Mouse (Mus musculus): ENCODE results near the gene Akr1b3.

- TF ChIP-seq GATA1 (IDR thresholded peaks at IDR 0.05; ENCODE audit: low read depth, low read length), result no peak
- TF ChIP-seq EP300 (IDR thresholded peaks at IDR 0.05; ENCODE audit: low read depth in 1 of 2, low read length in 2 of 2), result no peak
- no peak for TF ChIP-seq CTCF (IDR thresholded peaks at IDR 0.05 in 2 of 3, conservative IDR thresholded peaks at IDR 0.05 in 1 of 3; ENCODE audit: control insufficient read depth in 1 of 3, insufficient read depth in 1 of 3, low read depth in 2 of 3, low read length in 3 of 3, poor library complexity in 1 of 3, severe bottlenecking in 1 of 3)
- TF ChIP-seq ZKSCAN1 (IDR thresholded peaks at IDR 0.05; ENCODE audit: low read depth, low read length), result no peak
- no peak for TF ChIP-seq KAT2A (conservative IDR thresholded peaks at IDR 0.05; ENCODE audit: low read depth, low read length)
- TF ChIP-seq POLR2A (IDR thresholded peaks at IDR 0.05; ENCODE audit: control insufficient read depth in 1 of 2, insufficient read depth in 1 of 2, low read depth in 1 of 2, low read length in 2 of 2, poor library complexity in 1 of 2), result no peak
- TF ChIP-seq USF1 (IDR thresholded peaks at IDR 0.05; ENCODE audit: low read depth, low read length), result no peak
Measured at GRCm38 (mm10) chr6:34297055-34297454, 20.2 kb downstream of the Akr1b3 start.

Data from MEL (cell line).